Mouse (Mus musculus) G1E-ER4 (cell line): ENCODE results near the gene Nostrin. TPM values are rescaled to one million over a fixed set of nuclear protein-coding genes. Genes with fewer than 3 reads are reported as not detected.

Experiments used
- GATA1 ChIP-seq: IDR thresholded peaks from one replicate; pipeline ENCODE4 v1.8.0; 2012; ENCODE audit warnings: low read length, inconsistent platforms
- polyA plus RNA-seq: library from polyadenylated mRNA; stranded (reverse); fragments of >175 nt; gene quantifications from 2 replicates; pipeline ENCODE4 v1.2.3, GENCODE M21; 2012

The Nostrin gene
- polyA plus RNA-seq, 1 experiment: not detected

DNA sequence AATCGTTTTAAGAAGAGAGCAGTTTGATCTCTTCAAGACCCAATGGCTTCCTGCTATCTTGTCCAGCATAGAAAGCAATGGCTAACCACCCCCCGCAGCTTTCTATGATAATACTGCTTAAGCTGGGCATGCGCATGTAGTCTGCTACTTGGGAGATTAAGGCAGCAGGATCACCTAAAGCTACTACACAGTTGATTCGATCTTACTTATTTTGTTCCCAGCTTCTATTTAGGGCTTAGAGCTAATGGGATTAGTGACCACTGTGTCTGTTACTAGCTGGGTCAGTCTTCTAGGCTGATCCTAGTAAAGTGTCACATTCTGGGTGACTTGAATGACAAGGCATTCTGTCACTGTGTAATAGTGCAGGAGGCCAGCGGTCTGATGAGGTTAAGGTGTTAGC is 15.2 kb downstream of the Nostrin start:
- no peak for TF ChIP-seq GATA1

DNA sequence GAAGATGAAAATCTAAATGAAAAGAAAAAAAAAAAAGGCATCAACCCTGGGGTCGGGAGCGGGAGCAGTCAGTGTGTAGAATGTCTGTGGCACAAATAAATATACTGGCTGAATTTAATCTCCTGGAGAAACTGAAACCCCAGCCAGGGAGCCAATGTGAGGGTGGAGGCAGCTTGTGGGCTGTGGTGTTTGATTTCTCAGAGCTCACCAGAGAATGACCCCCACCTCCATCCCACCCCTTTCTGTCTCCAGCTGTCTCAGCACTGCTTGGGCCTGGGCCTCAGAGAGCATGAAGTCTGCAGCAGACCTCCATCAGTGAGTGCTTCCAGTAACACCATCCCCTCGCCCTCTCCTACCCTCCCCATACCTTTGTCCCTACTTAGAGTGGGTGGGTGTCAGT is 20.3 kb downstream of the Nostrin start:
- no peak for TF ChIP-seq GATA1

DNA sequence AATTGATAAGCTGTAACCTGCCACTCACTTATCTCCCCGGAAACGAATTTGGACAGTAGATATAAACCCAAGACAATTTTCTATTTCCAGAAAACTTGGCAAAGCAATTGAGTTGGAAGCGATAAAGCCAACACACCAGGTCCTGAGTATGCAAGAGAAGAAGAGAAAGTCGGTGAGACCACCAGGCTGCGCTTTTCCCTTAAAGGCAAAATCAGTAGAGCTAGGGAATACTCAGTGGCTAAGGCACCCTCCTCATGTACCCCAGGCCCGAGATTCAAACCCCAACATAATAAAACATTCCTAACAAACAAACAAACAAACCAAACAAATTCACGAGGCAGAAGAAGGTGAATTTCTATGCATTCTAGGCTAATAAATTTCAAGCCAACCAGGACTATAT is 20.7 kb downstream of the Nostrin start:
- no peak for TF ChIP-seq GATA1

DNA sequence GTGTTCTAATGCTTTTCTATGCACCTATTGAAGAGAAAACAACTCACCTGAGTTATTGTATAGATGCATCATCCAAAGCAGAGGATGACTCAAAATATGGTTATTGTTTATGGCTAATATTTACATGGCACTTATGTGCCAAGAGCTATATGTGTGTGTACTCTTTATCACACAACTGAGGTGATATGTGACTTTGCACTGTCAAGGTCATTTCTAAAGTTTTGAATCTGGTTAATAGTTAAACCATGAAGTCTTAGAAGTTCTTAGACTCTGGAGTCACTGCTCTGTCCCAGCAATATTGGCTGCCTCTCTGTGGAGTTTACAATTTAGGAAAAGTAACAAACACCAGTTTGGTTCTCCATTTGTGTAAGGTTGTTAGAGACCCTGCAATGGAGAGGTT is 23.3 kb downstream of the Nostrin start:
- no peak for TF ChIP-seq GATA1

DNA sequence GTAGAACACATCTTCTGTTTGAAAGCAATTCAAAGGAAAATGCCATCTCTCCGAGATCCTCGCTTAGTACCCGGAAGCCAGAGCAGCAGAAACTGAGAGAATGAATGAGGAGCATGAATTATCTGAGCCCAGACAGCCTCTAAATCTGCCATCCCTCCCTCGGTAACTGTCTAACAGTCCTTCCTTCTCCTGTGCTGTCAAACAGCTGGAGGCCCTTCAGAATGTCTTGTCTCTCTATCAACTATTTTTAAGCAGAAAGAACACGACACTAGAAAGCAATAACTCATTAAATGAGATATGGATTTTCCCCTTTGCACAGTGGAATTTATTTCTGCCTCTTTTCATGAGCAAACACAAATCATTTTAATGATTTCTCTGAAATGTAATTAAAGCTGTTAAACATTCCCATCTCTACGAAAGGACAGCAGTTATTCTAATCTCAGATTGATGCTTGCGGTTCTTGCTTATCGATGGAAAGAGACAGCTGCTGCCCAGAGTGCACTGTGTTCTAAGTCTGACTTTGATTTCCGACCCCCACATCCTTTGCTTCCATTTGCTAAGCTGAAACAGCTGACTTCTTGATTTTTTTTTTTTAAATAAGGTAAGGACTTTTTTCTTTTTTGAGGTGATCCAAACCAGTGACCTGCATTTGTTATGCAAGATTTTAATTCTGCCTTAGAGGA is 34.9 kb downstream of the Nostrin start:
- TF ChIP-seq GATA1: no peak

DNA sequence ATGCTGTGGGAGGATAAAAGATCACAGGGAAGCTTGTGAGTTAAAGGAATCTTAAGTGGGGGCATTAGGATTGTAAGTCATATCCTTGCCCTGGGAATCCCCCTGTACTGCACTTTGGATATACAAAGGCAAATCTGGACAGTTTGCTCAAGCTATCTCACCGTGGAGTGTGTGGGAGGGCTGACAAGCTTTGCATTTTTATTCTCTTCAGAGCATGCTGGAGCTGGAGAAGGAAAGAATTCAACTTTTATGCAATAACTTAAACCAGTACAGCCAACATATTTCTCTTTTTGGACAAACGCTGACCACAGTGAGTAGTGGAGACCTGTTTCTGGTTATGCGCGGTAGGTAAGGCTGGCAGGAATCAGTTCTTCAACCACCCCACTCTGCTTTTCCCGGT is 39.7 kb downstream of the Nostrin start:
- TF ChIP-seq GATA1: no peak

DNA sequence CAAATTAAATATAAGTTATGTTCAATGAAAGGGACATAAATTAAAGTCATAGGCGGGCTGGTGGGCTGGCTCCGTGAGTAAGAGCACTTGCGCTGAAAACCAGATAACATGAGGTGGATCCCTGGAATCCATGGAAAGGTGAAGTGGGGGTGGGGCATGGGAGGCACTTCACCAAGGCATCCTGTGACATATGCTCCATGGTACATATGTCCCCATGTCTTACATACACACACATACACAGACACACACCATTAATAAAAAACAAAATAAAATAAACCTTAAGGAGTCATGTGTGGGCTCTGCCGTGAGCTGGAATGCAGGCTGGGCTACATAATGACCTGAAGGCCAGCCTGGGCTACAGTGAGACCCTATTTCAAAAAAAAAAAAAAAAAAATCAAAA is 44.1 kb downstream of the Nostrin start:
- no peak for TF ChIP-seq GATA1

DNA sequence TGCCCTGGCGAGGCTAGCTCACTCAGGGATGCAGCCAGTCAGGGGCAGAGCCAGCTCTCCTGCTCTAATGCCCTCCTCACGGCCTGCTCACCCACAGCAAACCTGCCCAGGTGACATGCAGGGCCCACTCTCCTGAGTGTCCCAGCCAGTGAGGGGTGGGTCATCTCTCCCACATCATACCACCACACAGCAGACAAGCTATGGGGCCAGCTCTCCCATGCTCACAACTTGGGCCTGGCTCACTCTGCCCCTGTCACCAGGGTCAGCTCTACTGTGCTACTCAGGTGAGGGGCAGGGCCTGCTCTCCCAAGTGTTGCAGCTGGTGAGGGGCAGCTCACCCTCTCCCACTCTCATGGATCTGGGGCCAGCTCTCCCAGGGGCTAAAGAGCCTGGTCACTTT is 52.4 kb downstream of the Nostrin start:
- TF ChIP-seq GATA1: no peak

DNA sequence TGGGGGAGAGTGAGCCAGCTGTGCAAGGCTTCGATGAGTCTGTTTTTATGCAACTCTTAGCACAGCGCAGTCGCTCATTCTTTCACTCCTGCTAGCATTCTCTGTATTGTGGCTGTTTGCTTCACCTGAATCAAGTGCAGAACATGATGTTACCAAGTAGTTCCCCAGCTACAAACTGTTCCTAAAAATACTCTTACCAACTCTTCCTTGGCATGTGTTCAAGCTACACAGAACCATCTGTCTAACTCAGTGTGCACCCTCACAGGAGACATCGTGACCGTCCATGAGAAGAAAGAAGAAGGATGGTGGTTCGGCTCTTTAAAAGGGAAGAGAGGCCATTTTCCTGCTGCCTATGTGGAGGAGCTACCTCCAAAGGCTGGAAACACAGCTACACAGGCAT is 53.1 kb downstream of the Nostrin start:
- no peak for TF ChIP-seq GATA1

DNA sequence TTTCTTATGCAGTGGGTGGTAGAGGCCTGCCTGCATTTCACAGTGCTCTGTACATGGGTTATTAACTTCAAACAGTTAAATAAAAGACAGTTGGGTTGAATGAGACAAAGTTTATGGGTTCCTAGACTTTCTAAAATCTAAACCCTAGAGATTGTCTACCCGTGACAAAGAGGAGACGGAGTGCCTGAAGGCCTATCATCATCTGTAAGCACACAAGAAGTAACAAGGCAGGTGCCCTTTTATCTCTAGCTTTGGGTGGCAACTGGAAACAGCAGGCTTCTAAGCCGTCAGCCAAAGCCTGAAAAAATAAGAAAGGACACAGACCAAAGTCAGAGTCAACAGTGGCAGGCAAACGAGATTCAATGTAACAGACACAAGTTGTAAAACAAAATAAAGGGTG is 53.6 kb downstream of the Nostrin start:
- TF ChIP-seq GATA1: no peak

DNA sequence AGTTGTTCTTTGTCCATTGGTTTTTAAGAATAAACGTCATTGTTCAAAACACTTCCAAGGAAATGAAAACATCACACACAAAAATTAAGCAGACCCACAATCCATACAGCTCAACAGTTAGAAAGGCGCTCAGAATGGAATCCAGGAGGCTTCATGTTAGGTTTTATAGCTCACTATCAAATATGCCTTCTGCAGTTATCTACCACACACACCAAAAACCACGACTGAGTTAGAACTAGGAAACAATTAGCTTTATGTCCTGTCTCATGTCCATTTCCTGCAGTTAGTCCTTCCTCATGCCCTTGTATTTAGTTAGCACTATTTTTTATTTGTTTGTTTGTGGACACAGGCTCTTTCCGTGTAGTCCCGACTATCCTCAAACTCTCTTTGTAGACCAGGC is 55.5 kb downstream of the Nostrin start:
- no peak for TF ChIP-seq GATA1

DNA sequence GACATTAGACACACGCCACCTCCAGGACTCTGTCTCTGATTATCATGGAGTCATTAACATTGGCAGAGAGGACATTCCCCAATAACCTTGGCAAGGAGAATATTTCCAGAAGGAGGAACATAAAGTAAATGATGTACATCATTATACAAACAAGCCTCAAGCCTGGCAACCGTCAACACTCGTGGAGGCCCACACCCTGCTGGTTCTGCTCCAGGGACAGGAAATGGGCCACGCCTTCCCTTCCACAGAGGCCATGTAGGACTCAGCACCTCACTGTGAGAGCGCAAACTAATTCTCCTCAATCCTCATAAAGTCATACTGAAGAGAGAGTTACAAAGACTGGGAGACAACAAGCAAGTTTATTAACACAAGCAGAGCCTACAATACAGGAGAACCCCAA is 58.0 kb downstream of the Nostrin start:
- TF ChIP-seq GATA1: no peak

DNA sequence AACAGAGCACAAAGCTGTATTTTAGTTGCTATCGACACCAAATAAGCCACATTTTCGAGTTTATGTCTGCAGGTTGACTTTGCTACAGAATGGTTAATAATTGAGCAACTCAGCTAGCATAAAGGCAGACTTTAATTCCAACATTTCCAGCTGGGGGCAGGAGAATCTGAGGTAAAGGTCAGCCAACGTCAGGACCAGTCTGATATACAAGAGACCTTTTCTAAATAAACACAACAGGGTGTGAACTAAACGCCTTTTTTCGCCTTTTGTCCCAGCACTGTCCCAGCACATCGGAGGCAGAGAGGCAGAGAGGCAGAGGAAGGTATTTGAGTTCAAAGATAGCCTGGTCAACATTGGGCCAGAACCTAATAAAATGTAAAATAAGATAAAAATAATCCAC is 69.6 kb downstream of the Nostrin start:
- TF ChIP-seq GATA1: no peak

DNA sequence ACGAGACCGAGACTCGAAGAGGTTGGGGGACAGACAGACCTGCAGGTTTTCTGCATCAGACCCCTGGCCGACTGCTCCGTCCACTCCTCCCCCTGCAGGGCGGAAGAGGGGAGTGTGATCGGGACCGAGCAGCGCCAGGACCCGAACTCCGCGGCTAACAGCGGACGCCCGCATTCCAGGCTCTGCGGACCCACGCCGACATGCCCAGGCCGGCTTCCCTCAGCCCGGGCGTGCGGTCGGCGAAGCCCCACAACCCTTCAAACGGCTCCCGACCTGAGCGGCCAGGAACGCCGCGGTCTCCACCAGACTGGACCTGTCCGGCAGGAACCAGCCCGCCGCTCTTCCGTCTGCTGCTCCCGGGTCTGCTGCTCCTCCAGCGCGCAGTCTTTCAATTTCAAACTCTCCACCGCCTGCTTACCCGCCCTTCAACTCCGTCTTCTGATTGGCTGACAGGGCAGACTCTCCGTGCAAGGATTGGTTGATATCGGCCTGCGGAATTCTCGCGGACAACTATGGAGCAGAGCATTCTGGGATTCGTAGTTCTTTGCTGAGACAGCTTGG is 70.3 kb downstream of the Nostrin start, which contains the start of gene Spc25:
Gene Spc25, minus strand, starts transcription at position 404 of the 561 bp plus-strand sequence.
- TF ChIP-seq GATA1: no peak

DNA sequence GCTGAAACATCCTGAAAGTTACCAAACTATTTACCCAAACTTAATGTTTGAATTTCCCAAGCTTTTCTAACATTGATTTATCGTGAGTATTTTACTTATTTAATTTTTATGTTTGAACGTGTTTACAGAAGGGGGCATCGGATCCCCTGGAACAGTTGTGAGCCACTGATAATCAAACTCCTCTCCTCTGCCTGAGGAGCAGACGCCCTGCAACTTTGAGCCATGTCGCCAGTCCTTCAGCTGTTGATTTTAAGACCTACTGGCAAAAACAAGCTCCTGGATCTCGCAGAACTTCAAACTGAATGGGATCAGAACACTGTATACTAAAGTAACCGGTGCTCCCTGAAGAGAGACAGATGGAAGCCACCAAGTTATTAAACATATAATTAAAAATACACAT is 70.9 kb downstream of the Nostrin start:
- no peak for TF ChIP-seq GATA1

DNA sequence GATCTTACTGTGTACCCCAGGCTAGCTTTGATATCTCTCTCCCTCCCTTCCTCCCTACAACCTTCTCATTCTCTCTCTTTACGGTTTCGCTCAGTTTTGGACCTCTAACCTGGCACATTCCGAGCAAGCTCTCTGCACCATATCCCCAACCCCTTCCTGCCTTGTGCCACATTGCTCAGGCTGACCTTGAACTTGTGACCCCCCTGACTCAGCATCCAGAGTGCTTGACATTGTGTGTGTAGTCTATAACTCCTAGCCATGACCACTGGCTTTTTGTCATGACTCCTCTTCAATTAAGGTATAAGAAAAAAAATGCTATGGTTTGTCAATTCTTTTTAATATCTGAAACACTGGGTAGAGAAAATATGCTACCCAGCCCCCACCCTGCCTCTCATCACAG is 74.1 kb downstream of the Nostrin start:
- TF ChIP-seq GATA1: no peak

DNA sequence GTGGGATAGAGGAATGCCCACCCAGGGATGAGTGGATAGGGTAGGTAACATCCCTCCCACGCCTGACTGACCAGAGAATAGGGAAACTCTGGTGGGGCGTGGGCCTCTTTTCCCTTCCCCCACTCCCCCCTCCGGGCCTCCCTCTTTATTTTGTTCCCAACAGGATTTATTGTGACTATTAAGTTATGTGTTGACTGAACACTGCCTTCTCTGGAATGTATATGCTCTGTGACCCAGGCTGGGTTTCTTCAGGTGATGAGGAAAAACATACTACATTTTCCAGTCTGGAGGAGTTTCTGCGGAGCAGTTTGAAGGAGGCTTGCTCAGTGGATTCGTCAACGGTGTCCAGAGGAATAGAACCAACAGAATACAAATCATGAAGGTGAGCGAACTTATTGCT is 75.2 kb downstream of the Nostrin start, which contains the start of gene G6pc2:
Gene G6pc2, plus strand, starts transcription at position 301 of the 400 bp plus-strand sequence.
- no peak for TF ChIP-seq GATA1
